Mouse (Mus musculus): ENCODE results near the gene Sdk2.

The Sdk2 gene

DNA sequence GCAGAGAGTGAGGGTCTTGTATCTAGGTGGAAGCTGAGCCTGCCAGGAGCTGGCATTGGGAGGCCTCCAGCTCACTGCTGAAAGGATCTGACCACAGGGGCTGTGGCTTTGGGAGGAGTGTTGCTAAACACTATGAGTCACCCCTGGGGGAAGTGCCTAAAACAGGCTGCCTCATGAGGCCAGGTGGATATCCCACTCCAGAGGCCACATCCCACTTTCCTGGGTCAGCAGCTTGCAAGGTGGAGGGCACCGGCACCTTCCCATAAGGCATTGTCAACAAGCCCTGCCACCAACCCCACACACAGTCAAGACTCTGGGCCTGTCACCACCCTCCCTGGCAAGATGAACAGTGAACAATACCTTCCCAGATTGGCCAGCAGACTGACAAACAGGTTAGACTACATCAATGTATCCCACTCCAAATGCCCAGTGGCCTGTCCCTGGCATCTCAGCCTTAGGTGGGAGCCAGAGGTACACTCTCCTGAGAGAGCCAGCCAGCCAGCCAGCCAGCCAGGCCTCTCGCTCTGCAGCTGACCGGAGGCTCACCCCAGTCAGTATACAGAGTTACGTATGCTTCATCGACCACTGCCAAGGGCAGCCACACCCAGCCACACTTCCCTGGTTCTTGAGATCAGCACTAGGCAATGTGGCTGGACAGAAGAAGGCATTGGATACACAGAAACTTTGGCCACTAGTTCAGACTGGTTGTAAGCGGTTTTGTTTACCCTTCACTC lies 333.0 kb downstream of the Sdk2 start:
- DNase-seq = peak; percentile 34 to 76

DNA sequence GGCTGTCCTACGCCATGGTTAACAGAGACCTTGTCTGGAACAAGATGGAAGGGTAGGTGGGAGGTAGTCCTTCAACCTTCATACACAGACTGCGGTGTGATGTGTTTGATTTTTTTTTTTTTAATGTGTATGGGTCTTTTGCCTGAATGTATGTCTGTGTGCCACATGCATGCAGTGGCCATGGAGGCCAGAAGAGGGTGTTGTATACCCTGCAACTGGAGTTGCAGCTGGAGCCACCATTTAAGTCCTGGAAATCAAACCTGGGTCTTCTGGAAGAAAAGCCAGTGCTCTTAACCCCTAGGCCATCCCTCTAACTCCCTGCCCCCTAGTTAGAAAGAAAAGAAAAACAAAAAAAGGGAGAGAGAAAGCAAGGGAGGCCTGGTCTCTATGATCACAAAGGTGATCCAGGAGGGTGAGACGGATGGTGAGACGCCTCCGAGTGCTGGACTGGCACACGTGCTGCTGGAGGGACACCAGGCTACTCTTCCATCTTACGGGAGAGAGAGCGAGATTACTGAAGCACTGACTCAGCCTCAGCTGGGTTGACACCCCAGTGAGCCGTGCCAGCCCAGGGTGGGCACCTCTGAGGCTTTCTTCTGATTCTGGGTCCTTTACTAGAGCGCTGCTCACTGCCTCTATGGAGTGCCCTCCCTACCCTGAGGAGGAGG lies 334.8 kb downstream of the Sdk2 start:
- DNase-seq = no peak

- DNase-seq = peak; percentile 43 to 71
Measured at GRCm38 (mm10) chr11:113730879-113731278, 336.0 kb downstream of the Sdk2 start.

DNA sequence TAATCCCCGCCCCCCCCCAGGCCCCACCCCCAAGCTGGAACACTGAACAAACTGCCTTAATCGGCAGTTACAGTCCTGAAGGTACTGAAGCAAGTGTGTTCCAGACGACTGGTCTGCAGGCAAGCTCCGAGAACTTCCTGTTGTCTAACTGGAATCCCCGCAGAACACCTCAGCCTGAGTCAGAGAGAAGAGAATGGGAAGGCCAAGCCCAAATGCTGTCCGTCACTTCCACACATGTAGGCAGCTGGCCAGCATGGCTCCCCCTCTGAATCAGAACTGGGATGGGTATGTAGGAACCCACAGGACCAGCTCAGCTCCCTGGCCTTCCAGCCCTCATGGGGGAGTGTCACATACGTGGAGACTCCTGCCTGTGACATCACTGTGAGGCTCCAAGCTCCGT lies 336.9 kb downstream of the Sdk2 start:
- DNase-seq = peak in 1 of 2 experiments; percentile 64

GRCm38 (mm10) chr11:113729239-113729638 lies 337.6 kb downstream of the Sdk2 start:
- DNase-seq = peak in 1 of 2 experiments; percentile 56

DNA sequence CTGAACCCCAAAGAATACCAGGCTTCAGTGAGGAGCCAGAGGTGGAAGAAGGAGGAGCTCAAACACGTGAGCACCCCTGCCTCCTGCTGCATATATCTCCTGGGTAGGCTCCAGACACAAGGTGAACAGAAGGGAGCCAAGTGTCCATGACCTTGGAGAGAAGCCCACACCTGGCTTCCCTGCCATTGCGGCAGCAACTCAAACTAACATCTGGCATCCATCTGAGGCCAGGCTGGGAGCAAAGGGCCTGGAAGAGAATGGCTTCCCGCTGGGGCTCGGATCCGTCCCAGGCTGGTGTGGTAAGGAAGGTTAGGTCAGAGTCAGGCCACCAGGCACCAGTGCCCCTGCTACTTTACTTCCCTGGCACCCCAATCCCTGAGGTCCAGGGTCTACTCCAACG lies 338.9 kb downstream of the Sdk2 start:
- DNase-seq = no peak

DNA sequence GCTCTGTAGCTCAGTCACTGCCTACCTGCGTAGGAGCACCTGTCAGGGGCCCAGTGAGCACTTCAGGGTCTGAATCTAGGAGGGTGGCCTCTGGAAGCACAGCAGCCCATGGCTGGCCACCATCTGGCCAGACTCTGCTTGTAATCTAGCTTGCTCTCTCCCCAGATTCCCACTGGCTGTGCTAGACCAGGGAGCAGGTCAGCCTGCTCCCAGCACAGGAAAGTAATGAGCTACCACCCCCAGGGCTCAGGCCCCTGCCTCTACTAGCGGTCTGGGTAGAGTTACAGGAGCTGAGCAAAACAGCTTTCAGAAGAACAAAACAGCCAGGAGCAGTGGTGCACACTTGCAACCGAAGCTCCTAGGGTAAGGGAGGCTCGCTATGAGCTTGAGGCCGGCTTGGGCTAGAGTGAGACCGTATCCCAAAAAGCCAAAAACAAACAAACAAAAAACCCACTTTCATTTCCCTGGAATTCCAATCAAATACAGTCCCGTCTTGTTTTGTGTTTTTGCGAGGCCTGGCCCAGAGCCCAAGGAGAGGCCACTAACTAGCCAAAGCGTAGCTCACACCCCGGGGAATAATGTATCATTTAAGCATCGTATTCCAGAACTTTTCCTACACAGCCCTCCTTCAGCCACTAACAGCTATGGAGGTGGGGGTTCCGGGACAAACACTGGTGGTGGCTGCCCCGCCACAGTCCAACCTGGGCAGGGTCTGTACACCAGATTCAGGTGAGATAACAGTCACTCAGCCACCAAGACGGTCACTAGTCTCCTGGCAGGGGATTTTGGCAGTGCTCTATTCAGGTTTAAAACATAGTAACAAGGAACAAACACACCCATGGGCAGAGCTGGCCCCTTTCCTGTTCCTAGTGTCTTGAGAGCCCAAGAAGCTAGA lies 339.6 kb downstream of the Sdk2 start:
- peak in 1 of 2 experiments; percentile 56 for DNase-seq

Measured in kidney, postnatal 25 days (tissue).